Mouse (Mus musculus): Measurements from ENCODE around the gene A830031A19Rik. TPM values are rescaled to one million over a fixed set of nuclear protein-coding genes. Genes with fewer than 3 reads are reported as not detected.
A peak's percentile ranks its signal among the peaks of the same experiment; 100 is the strongest.

A830031A19Rik gene
- 0.21 TPM in 1 of 2 replicates, not detected in the other for polyA plus RNA-seq (2015; fragmentation: Nextera tagmentation; extraction: Ambion mirVana)

- peak within 1 kb of the TSS; percentile 91 for H3K27ac ChIP-seq (ENCODE audit: low read depth, low read length)
- 2% methylated on average over 11 of the region's 11 CpGs for WGBS
Measured at GRCm38 (mm10) chr11:24074634-24075104, at the start of gene A830031A19Rik. TSS of gene A830031A19Rik (minus strand) at chr11:24075054.

GRCm38 (mm10) chr11:24123991-24124390 lies 49.1 kb upstream of the A830031A19Rik start:
- H3K4me3 ChIP-seq (ENCODE audit: low read length), result no peak overlapping the region
- no peaks in the 10 kb centered on the region for H3K36me3 ChIP-seq (ENCODE audit: control insufficient read depth, insufficient read depth, low read length)
- peaks cover 6% of the 10 kb centered on the region for H3K4me1 ChIP-seq (ENCODE audit: control insufficient read depth, insufficient read depth, low read depth, low read length)
- H3K9me3 ChIP-seq (ENCODE audit: control insufficient read depth, low read length), result no peaks in the 10 kb centered on the region
- H3K4me2 ChIP-seq (ENCODE audit: low read length), result no peak overlapping the region
- H3K27ac ChIP-seq (ENCODE audit: low read depth, low read length), result no peak overlapping the region
- no peak for ATAC-seq
- WGBS, result 81% methylated on average over 2 of the region's 2 CpGs
- H3K27me3 ChIP-seq (replicated peaks; ENCODE audit: control insufficient read depth, insufficient read depth, low read length), result no peaks in the 10 kb centered on the region
- no peak overlapping the region for H3K9ac ChIP-seq (ENCODE audit: low read depth, low read length)

More at GRCm38 (mm10) chr11:24074634-24075104, at the start of gene A830031A19Rik:
- ATAC-seq, result no peak
- peaks cover 4% of the 10 kb centered on the region for H3K4me1 ChIP-seq (ENCODE audit: control insufficient read depth, insufficient read depth, low read depth, low read length)
- no peaks in the 10 kb centered on the region for H3K36me3 ChIP-seq (ENCODE audit: control insufficient read depth, insufficient read depth, low read length)
- H3K4me2 ChIP-seq (ENCODE audit: low read length), result peak within 1 kb of the TSS; percentile 84
- H3K27me3 ChIP-seq (replicated peaks; ENCODE audit: control insufficient read depth, insufficient read depth, low read length), result no peaks in the 10 kb centered on the region
- H3K9ac ChIP-seq (ENCODE audit: low read depth, low read length), result peak within 1 kb of the TSS; percentile 86
- H3K4me3 ChIP-seq (ENCODE audit: low read length), result peak within 1 kb of the TSS; percentile 78
- no peaks in the 10 kb centered on the region for H3K9me3 ChIP-seq (ENCODE audit: control insufficient read depth, low read length)

- Histone ChIP-seq H3K36me3 (ENCODE audit: control insufficient read depth, insufficient read depth, low read length) (no peaks in the 10 kb centered on the region), H3K27ac (ENCODE audit: low read depth, low read length) (no peak overlapping the region), H3K9ac (ENCODE audit: low read depth, low read length) (no peak overlapping the region), H3K4me1 (ENCODE audit: control insufficient read depth, insufficient read depth, low read depth, low read length) (peaks cover 8% of the 10 kb centered on the region), H3K27me3 (replicated peaks; ENCODE audit: control insufficient read depth, insufficient read depth, low read length) (no peaks in the 10 kb centered on the region), H3K9me3 (ENCODE audit: control insufficient read depth, low read length) (no peaks in the 10 kb centered on the region), H3K4me2 (ENCODE audit: low read length) (no peak overlapping the region), H3K4me3 (ENCODE audit: low read length) (no peak overlapping the region)
- no peak for ATAC-seq
- 76% methylated on average over 7 of the region's 7 CpGs for WGBS
Measured at GRCm38 (mm10) chr11:24122899-24123298, 48.0 kb upstream of the A830031A19Rik start.

- Histone ChIP-seq H3K36me3 (ENCODE audit: control insufficient read depth, insufficient read depth, low read length) (no peaks in the 10 kb centered on the region), H3K9me3 (ENCODE audit: control insufficient read depth, low read length) (no peaks in the 10 kb centered on the region), H3K4me3 (ENCODE audit: low read length) (no peak overlapping the region), H3K27ac (ENCODE audit: low read depth, low read length) (no peak overlapping the region), H3K4me2 (ENCODE audit: low read length) (no peak overlapping the region), H3K27me3 (replicated peaks; ENCODE audit: control insufficient read depth, insufficient read depth, low read length) (no peaks in the 10 kb centered on the region), H3K4me1 (ENCODE audit: control insufficient read depth, insufficient read depth, low read depth, low read length) (peaks cover 8% of the 10 kb centered on the region), H3K9ac (ENCODE audit: low read depth, low read length) (no peak overlapping the region)
- ATAC-seq, result no peak
- 70% methylated on average over 9 of the region's 9 CpGs for WGBS
Measured at GRCm38 (mm10) chr11:24121136-24121535, 46.3 kb upstream of the A830031A19Rik start.

DNA sequence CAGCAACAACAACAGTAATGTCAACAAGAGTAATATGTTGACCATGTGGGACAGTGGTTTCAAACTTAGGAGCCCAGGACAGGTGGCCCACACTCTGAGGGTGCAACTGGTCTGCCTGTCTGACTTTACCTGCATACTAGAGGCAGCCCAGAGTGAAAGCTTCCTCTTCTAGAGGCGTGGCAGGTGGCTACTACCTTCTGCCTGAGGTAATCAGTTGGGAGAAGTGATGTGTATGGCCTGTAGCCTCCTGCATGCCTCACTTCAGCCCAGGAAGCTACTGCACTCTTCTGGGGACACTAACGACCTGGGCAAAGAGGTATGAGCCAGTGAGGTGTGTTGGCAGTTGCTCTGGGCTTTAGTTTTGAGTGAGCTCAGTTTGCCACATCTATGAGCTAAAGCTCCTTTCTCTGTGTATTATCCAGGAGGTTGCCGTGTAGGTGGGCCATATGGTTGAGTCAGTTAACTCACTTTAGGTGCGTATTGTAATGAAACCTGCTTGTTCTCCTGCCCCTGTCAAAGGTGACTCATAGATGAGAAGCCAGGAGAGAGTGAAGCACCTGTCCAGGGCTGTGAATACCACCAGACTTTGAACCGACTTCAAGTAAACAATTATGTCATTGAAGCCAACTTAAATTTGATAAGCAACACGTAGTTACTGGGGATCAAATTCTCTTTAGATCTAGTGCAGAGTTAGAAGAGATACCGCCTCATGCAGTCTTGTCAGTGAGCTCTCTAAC lies 41.9 kb upstream of the A830031A19Rik start:
- Histone ChIP-seq H3K4me3 (ENCODE audit: low read length) (no peak overlapping the region), H3K9ac (ENCODE audit: low read depth, low read length) (no peak overlapping the region), H3K9me3 (ENCODE audit: control insufficient read depth, low read length) (no peaks in the 10 kb centered on the region), H3K4me2 (ENCODE audit: low read length) (no peak overlapping the region), H3K4me1 (ENCODE audit: control insufficient read depth, insufficient read depth, low read depth, low read length) (peaks cover 8% of the 10 kb centered on the region), H3K27me3 (replicated peaks; ENCODE audit: control insufficient read depth, insufficient read depth, low read length) (no peaks in the 10 kb centered on the region), H3K36me3 (ENCODE audit: control insufficient read depth, insufficient read depth, low read length) (no peaks in the 10 kb centered on the region), H3K27ac (ENCODE audit: low read depth, low read length) (no peak overlapping the region)
- no peak for ATAC-seq
- WGBS, result 89% methylated on average over 7 of the region's 7 CpGs

GRCm38 (mm10) chr11:24116041-24116440 lies 41.2 kb upstream of the A830031A19Rik start:
- Histone ChIP-seq H3K27ac (ENCODE audit: low read depth, low read length) (no peak overlapping the region), H3K4me3 (ENCODE audit: low read length) (no peak overlapping the region), H3K27me3 (replicated peaks; ENCODE audit: control insufficient read depth, insufficient read depth, low read length) (no peaks in the 10 kb centered on the region), H3K4me1 (ENCODE audit: control insufficient read depth, insufficient read depth, low read depth, low read length) (peaks cover 6% of the 10 kb centered on the region), H3K9me3 (ENCODE audit: control insufficient read depth, low read length) (no peaks in the 10 kb centered on the region), H3K9ac (ENCODE audit: low read depth, low read length) (no peak overlapping the region), H3K36me3 (ENCODE audit: control insufficient read depth, insufficient read depth, low read length) (no peaks in the 10 kb centered on the region), H3K4me2 (ENCODE audit: low read length) (no peak overlapping the region)
- 88% methylated on average over 2 of the region's 2 CpGs for WGBS
- ATAC-seq, result no peak

DNA sequence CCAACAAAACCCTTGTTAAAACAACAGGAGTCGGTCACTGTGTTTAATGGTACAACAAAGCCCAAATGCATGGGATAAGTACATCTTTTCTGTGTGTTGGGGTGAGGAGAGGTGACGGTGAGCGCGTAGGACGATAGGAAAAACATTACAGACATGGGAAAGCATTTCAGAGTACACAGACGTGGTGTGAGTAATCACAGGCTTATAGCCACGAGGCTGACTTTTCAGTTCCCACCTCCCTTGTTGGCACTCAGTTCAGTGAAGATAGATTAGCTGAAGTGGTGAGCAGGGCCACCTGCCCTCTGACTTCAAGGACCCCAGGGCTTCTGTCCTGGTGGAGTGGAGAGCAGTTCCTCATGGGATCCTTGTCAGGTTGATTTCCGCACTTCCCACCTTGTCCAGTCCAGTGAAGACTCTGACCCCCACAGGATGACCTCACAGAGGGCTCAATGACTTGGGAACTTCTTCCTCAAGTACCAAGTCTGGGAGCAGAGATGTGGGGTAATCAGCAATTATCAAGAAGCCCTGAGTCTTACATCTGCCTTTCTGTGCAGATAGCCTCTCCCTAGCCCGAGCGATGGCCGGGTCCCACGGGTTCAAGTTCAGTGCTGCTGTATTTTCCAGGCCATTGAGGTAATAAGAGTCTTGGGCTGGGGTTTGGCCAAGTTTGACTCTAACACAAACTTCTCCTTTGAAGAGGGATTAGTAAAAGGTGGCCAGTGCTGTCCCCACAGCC lies 40.3 kb upstream of the A830031A19Rik start:
- 75% methylated on average over 12 of the region's 12 CpGs for WGBS
- no peak for ATAC-seq
- Histone ChIP-seq H3K4me2 (ENCODE audit: low read length) (no peak overlapping the region), H3K36me3 (ENCODE audit: control insufficient read depth, insufficient read depth, low read length) (no peaks in the 10 kb centered on the region), H3K27ac (ENCODE audit: low read depth, low read length) (no peak overlapping the region), H3K4me3 (ENCODE audit: low read length) (no peak overlapping the region), H3K9me3 (ENCODE audit: control insufficient read depth, low read length) (no peaks in the 10 kb centered on the region), H3K9ac (ENCODE audit: low read depth, low read length) (no peak overlapping the region), H3K4me1 (ENCODE audit: control insufficient read depth, insufficient read depth, low read depth, low read length) (peaks cover 10% of the 10 kb centered on the region; the same call in 1 of the 2 replicates), H3K27me3 (replicated peaks; ENCODE audit: control insufficient read depth, insufficient read depth, low read length) (no peaks in the 10 kb centered on the region)

GRCm38 (mm10) chr11:24111720-24112119 lies 36.9 kb upstream of the A830031A19Rik start:
- Histone ChIP-seq H3K36me3 (ENCODE audit: control insufficient read depth, insufficient read depth, low read length) (no peaks in the 10 kb centered on the region), H3K27ac (ENCODE audit: low read depth, low read length) (no peak overlapping the region), H3K4me1 (ENCODE audit: control insufficient read depth, insufficient read depth, low read depth, low read length) (peaks cover 5% of the 10 kb centered on the region; the same call in 1 of the 2 replicates), H3K9me3 (ENCODE audit: control insufficient read depth, low read length) (no peaks in the 10 kb centered on the region), H3K4me3 (ENCODE audit: low read length) (no peak overlapping the region), H3K9ac (ENCODE audit: low read depth, low read length) (no peak overlapping the region), H3K4me2 (ENCODE audit: low read length) (no peak overlapping the region), H3K27me3 (replicated peaks; ENCODE audit: control insufficient read depth, insufficient read depth, low read length) (no peaks in the 10 kb centered on the region)
- 49% methylated on average over 6 of the region's 6 CpGs for WGBS
- ATAC-seq, result no peak

DNA sequence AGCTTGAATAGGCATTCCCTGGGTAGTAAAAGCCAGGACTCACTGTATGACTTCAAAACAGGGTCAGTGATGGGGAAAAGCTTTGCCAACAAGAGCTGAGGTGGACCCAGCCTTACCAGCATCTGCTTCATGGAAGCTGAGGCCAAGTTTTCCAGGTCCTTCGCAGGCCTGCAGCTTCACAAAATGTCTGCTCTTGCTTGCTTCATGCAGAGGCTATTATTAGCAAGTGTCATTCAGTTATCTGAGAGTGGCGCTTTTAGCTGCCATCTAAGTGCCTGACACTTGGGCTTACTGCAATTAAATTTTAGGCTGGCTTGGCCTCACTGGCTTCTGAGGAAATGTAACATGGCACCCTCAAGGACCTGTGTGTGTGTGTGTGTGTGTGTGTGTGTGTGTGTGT lies 35.3 kb upstream of the A830031A19Rik start:
- 61% methylated on average over 2 of the region's 2 CpGs for WGBS
- H3K27ac ChIP-seq (ENCODE audit: low read depth, low read length), result no peak overlapping the region
- no peak overlapping the region for H3K4me2 ChIP-seq (ENCODE audit: low read length)
- H3K36me3 ChIP-seq (ENCODE audit: control insufficient read depth, insufficient read depth, low read length), result no peaks in the 10 kb centered on the region
- H3K4me3 ChIP-seq (ENCODE audit: low read length), result no peak overlapping the region
- H3K27me3 ChIP-seq (replicated peaks; ENCODE audit: control insufficient read depth, insufficient read depth, low read length), result no peaks in the 10 kb centered on the region
- H3K9ac ChIP-seq (ENCODE audit: low read depth, low read length), result no peak overlapping the region
- peaks cover 6% of the 10 kb centered on the region; the same call in 1 of the 2 replicates for H3K4me1 ChIP-seq (ENCODE audit: control insufficient read depth, insufficient read depth, low read depth, low read length)
- no peaks in the 10 kb centered on the region for H3K9me3 ChIP-seq (ENCODE audit: control insufficient read depth, low read length)
- ATAC-seq, result no peak

All from hindbrain, embryonic 16.5 days (tissue).